In genomic region chr17:71001699-71002080, GRCm38 (mm10) we compare ENCODE assay signal across 8 mouse cellular contexts. TPM values are rescaled to one million over a fixed set of nuclear protein-coding genes. Genes with fewer than 3 reads are reported as not detected.
DNase-seq lines count a peak whose midpoint lies in the region; ATAC-seq and TF ChIP-seq lines count a peak whose summit lies in the region.

No protein-coding gene starts in this region.

- H3K27ac ChIP-seq in MEL (ENCODE audit: control insufficient read depth, low read depth, low read length) = peak overlapping the region; percentile 96
- H3K27ac ChIP-seq in liver, adult 2 months (replicated peaks; ENCODE audit: insufficient read depth, low read depth, low read length) = peak overlapping the region; percentile 99
- peak overlapping the region; percentile 65 for H3K27ac ChIP-seq in neural tube, embryonic 12.5 days

- H3K9me3 ChIP-seq in MEL (replicated peaks; ENCODE audit: insufficient read depth, low read length) = no peaks in the 10 kb centered on the region
- H3K9me3 ChIP-seq in neural tube, embryonic 12.5 days = no peaks in the 10 kb centered on the region

- peaks cover 0 to 18% of the 10 kb centered on the region in 2 experiments; a peak in 2 of 4 replicates for H3K36me3 ChIP-seq in MEL (ENCODE audit: control insufficient read depth in 1 of 2, insufficient read depth in 2 of 2, low read length in 2 of 2)
- no peaks in the 10 kb centered on the region for H3K36me3 ChIP-seq in liver, adult 2 months (ENCODE audit: control insufficient read depth, insufficient read depth, low read length)
- H3K36me3 ChIP-seq in neural tube, embryonic 12.5 days = no peaks in the 10 kb centered on the region

- under 1% methylated on average over 42 of the region's 43 CpGs for WGBS in liver, adult 2 months
- WGBS in neural tube, embryonic 12.5 days = under 1% methylated on average over 34 of the region's 43 CpGs

- TF ChIP-seq RAD21 in MEL (IDR thresholded peaks at IDR 0.05; ENCODE audit: low read depth, low read length) = no peak

- no peak for TF ChIP-seq EP300 in MEL (IDR thresholded peaks at IDR 0.05; ENCODE audit: low read depth in 1 of 2, low read length in 2 of 2)

- H3K4me2 ChIP-seq in neural tube, embryonic 12.5 days (replicated peaks) = peak overlapping the region; percentile 68

- DNase-seq in kidney, adult 9 months = peak; percentile 53
- DNase-seq in kidney, adult 18-20 months = no peak
- peak; percentile 74 for DNase-seq in MEL (ENCODE audit: low read depth, low spot score)
- peak; percentile 65 for DNase-seq in heart, postnatal 4 days
- peak; percentile 37 for DNase-seq in liver, adult 2 months (ENCODE audit: extremely low read depth, low read depth, low spot score)
- DNase-seq in urinary bladder, postnatal 36 days (ENCODE audit: low spot score in 2 of 2) = peak; percentile 48 to 51

- peaks cover 48% of the 10 kb centered on the region for H3K79me2 ChIP-seq in MEL (ENCODE audit: control insufficient read depth, insufficient read depth, low read length, poor library complexity)
- H3K79me2 ChIP-seq in liver, adult 2 months (ENCODE audit: control insufficient read depth, insufficient read depth, low read length) = peaks cover 12% of the 10 kb centered on the region; the same call in 1 of the 2 replicates

- peaks cover 6 to 21% of the 10 kb centered on the region in 2 experiments; a peak in 3 of 4 replicates for H3K4me1 ChIP-seq in MEL (ENCODE audit: control insufficient read depth in 1 of 2, insufficient read depth in 2 of 2, low read length in 2 of 2)
- H3K4me1 ChIP-seq in liver, adult 2 months (ENCODE audit: control insufficient read depth, insufficient read depth, low read length) = peaks cover 13% of the 10 kb centered on the region
- peaks cover 18% of the 10 kb centered on the region; the same call in 1 of the 2 replicates for H3K4me1 ChIP-seq in neural tube, embryonic 12.5 days

- peak overlapping the region; percentile 94 to 98 for H3K4me3 ChIP-seq in MEL (ENCODE audit: control insufficient read depth in 1 of 2, insufficient read depth in 1 of 2, low read depth in 2 of 2, low read length in 2 of 2)
- H3K4me3 ChIP-seq in liver, adult 2 months (ENCODE audit: insufficient read depth, low read depth, low read length) = peak overlapping the region; percentile 73
- peak overlapping the region; percentile 89 for H3K4me3 ChIP-seq in neural tube, embryonic 12.5 days

- H3K9ac ChIP-seq in MEL (ENCODE audit: control insufficient read depth, low read depth, low read length, poor library complexity, severe bottlenecking) = peak overlapping the region; percentile 99
- peak overlapping the region; percentile 92 for H3K9ac ChIP-seq in liver, adult 2 months (ENCODE audit: low read depth, low read length)
- H3K9ac ChIP-seq in neural tube, embryonic 12.5 days = peak overlapping the region; percentile 84

- ATAC-seq in erythroblast, adult 5-6 weeks (replicated peaks; ENCODE audit: low FRiP score, poor library complexity, severe bottlenecking) = peak; percentile 54
- ATAC-seq in neural tube, embryonic 12.5 days (ENCODE audit: low FRiP score, low read depth) = peak; percentile 62

- no peaks in the 10 kb centered on the region for H3K27me3 ChIP-seq in MEL (ENCODE audit: control insufficient read depth in 1 of 2, insufficient read depth in 2 of 2, low read length in 2 of 2)
- H3K27me3 ChIP-seq in liver, adult 2 months (ENCODE audit: control insufficient read depth, insufficient read depth, low read length) = no peaks in the 10 kb centered on the region
- H3K27me3 ChIP-seq in neural tube, embryonic 12.5 days (replicated peaks) = no peaks in the 10 kb centered on the region

- no peak for TF ChIP-seq CTCF in MEL (IDR thresholded peaks at IDR 0.05 in 2 of 3, conservative IDR thresholded peaks at IDR 0.05 in 1 of 3; ENCODE audit: control insufficient read depth in 1 of 3, insufficient read depth in 1 of 3, low read depth in 2 of 3, low read length in 3 of 3, poor library complexity in 1 of 3, severe bottlenecking in 1 of 3)
- no peak for TF ChIP-seq CTCF in liver, adult 2 months (IDR thresholded peaks at IDR 0.05; ENCODE audit: low read depth, low read length)

- no peak for TF ChIP-seq POLR2A in MEL (IDR thresholded peaks at IDR 0.05; ENCODE audit: control insufficient read depth in 1 of 2, insufficient read depth in 1 of 2, low read depth in 1 of 2, low read length in 2 of 2, poor library complexity in 1 of 2)
- TF ChIP-seq POLR2A in liver, adult 2 months (IDR thresholded peaks at IDR 0.05; ENCODE audit: extremely low read depth, insufficient read depth, low read length) = no peak

TF ChIP-seq in MEL, 35 proteins besides CTCF, POLR2A, EP300 and RAD21:
- TF ChIP-seq POLR2AphosphoS5 (IDR thresholded peaks at IDR 0.05; ENCODE audit: borderline replicate concordance, low read depth, low read length) = no peak
- 0 out of 2 replicates have a peak, but pooled peaks have one; percentile 80 for TF ChIP-seq UBTF (IDR thresholded peaks at IDR 0.05; ENCODE audit: borderline replicate concordance, insufficient read depth, low read depth, low read length)

RNA-seq across cellular contexts. Expression of gene Myom1, which starts 0.7 kb away (rescaled TPM):
- 0.65 and 0.69 TPM in 2 replicates for total RNA-seq in MEL (2012; rRNA removed)
- under 1 TPM in 1 of 2 experiments, not detected in 1; 0.79 TPM for polyA plus RNA-seq in MEL (2012; ENCODE audit: insufficient read depth in 1 of 2, insufficient read length in 2 of 2, low read depth in 1 of 2, low replicate concordance in 2 of 2, missing spikeins in 1 of 2)
- not detected in 2 replicates for total RNA-seq in erythroblast, adult 5-6 weeks (2015; ENCODE audit: low replicate concordance)
- 0.34 and 1.1 TPM in 2 replicates for total RNA-seq in erythroblast, adult 5-6 weeks (2017; ENCODE audit: low replicate concordance)
- 100 to 1,000 TPM; 944 to 986 TPM for total RNA-seq in heart, postnatal 4 days (2021)
- total RNA-seq in liver, adult 2 months (2014; rRNA removed) = 1.5 and 3.2 TPM in 2 replicates
- 0.06 and 0.34 TPM in 2 replicates for polyA plus RNA-seq in liver, adult 2 months (2012; rRNA removed)
- 2.8 and 4.7 TPM in 2 replicates for polyA plus RNA-seq in neural tube, embryonic 12.5 days (2016; fragmentation: Nextera tagmentation; extraction: Ambion mirVana)

RNA-seq across cellular contexts. Expression of gene Myl12a, which starts 1.0 kb away (rescaled TPM):
- total RNA-seq in MEL (2012; rRNA removed) = 112 and 113 TPM in 2 replicates
- polyA plus RNA-seq in MEL (2012; ENCODE audit: insufficient read depth in 1 of 2, insufficient read length in 2 of 2, low read depth in 1 of 2, low replicate concordance in 2 of 2, missing spikeins in 1 of 2) = 100 to 1,000 TPM in 1 of 2 experiments, not detected in 1; 130 TPM
- total RNA-seq in erythroblast, adult 5-6 weeks (2015; ENCODE audit: low replicate concordance) = 113 and 151 TPM in 2 replicates
- total RNA-seq in erythroblast, adult 5-6 weeks (2017; ENCODE audit: low replicate concordance) = 44.5 and 50.0 TPM in 2 replicates
- 100 to 1,000 TPM; 733 to 785 TPM for total RNA-seq in heart, postnatal 4 days (2021)
- 49.7 and 65.4 TPM in 2 replicates for total RNA-seq in liver, adult 2 months (2014; rRNA removed)
- 34.2 and 37.4 TPM in 2 replicates for polyA plus RNA-seq in liver, adult 2 months (2012; rRNA removed)
- polyA plus RNA-seq in neural tube, embryonic 12.5 days (2016; fragmentation: Nextera tagmentation; extraction: Ambion mirVana) = 289 and 292 TPM in 2 replicates

Comparison
In these comparisons a context has a peak if more than half of its experiments do, and no peak if none do; other contexts are left out.
1. RNA of gene Myom1, which starts 0.7 kb away (total RNA-seq): 944 to 986 TPM in heart, postnatal 4 days; 1.5 to 3.2 TPM in liver, adult 2 months, 0.65 to 0.69 TPM in MEL and 0.34 to 1.1 TPM in erythroblast, adult 5-6 weeks; every median in the first group is over 100 times any median in the second.
2. Peak in every context shown above with its lines, with median percentiles within 50 percentile points of each other: H3K27ac ChIP-seq, H3K4me3 ChIP-seq and H3K9ac ChIP-seq.